Mouse (Mus musculus): ENCODE data around the gene Hoxb7. TPM values are rescaled to one million over a fixed set of nuclear protein-coding genes. Genes with fewer than 3 reads are reported as not detected.

Hoxb7 gene
- total and polyA plus RNA-seq, 2 experiments from 2014 or later = 0.20 TPM; not detected in 1

DNA sequence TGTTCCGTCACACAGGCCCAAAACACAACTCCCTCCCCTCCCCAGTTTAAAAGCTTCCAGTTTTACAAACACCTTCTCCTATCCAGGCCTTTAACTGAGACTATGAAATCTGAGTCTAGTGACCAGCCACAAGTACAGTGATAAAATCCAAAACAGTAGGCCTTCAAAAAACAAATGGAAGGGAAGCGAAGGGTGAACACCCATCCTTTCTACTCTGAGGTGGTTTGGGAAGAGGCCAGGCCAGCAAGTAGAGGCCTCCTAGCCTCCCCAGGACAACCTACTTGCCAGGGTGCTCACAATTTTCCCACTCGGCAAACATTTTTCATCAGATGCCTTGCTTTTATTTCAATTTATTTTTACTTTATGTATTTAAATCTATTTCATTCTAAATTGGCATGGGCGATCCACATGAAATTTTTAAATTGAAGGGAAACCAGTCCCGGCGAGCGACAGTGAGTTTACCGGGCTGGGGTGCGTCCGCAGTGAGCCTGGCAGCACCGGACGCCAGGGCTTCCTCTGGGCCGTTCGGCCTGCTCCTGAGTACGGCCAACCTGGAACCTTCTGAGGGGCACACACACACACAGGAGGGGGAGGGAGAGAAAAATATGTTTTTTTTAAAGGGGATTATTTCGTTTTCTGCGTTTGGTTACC is 4.4 kb downstream of the Hoxb7 start:
- Histone ChIP-seq H3K9ac (replicated peaks; ENCODE audit: low read depth, low read length) (no peak overlapping the region), H3K4me2 (ENCODE audit: low read depth, low read length) (no peak overlapping the region), H3K27ac (ENCODE audit: low read depth) (no peak overlapping the region), H3K4me3 (ENCODE audit: low read depth, low read length) (no peak overlapping the region), H3K4me1 (ENCODE audit: control insufficient read depth, insufficient read depth) (no peaks in the 10 kb centered on the region), H3K9me3 (replicated peaks; ENCODE audit: control insufficient read depth, low read length) (no peaks in the 10 kb centered on the region), H3K27me3 (ENCODE audit: control insufficient read depth, insufficient read depth, low read length) (peaks cover 100% of the 10 kb centered on the region), H3K36me3 (replicated peaks; ENCODE audit: control insufficient read depth, insufficient read depth, low read length) (no peaks in the 10 kb centered on the region)
- no peak for DNase-seq (ENCODE audit: low spot score)
- TF ChIP-seq CTCF (IDR thresholded peaks at IDR 0.05; ENCODE audit: low read depth) = no peak
- no peak for TF ChIP-seq EP300 (IDR thresholded peaks at IDR 0.05; ENCODE audit: low read depth)
- no peak for ATAC-seq (ENCODE audit: insufficient read depth, low read depth)
- 12% methylated on average over 17 of the region's 17 CpGs for WGBS

DNA sequence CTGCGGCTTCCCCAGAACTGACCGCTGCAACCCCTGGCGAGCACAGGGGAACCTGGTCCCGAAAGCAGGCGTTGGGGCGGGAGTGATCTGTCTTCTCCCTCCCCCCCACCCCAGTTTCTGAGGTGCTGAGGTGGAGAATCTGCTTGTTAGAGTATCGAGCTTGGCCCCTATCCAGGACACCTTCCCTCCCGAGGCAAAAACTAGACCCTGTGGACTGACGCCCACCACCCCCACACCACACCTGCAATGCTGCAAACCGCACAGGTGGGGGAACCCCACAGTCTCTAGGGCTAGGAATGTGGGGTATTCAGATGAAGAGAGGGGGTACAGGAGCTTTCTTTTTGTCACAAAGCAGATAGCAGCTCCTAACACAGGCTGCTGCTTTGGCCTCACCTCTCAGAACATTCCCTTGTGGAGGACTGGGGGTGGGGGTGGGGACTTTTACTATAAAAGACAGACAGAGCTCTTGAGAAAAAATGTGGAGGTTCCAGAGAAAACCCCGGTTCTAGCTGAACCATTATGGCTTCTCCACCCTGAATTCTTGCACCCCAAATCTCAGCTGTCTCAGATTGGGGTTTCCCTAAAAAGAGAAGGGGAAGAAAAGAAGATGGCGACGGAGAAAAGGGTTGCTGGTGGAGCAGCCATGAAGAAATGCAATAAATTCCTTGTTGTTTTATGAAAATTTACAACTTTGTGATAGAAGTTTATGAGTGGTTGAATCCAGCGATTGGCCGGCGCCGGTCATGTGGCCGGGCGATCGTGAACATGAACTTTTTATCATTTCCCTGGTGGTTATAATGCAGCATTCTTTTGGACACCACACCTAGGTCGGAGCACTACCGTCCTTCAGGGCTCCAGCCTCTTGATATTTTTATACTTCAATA is 5.5 kb downstream of the Hoxb7 start, which contains the start of gene Hoxb6:
Gene Hoxb6, plus strand, starts transcription at position 796 of the 884 bp plus-strand sequence.
- WGBS = 5% methylated on average over 22 of the region's 22 CpGs
- ATAC-seq (ENCODE audit: insufficient read depth, low read depth) (no peak), DNase-seq (ENCODE audit: low spot score) (no peak)
- Histone ChIP-seq H3K27me3 (ENCODE audit: control insufficient read depth, insufficient read depth, low read length) (peaks cover 100% of the 10 kb centered on the region), H3K27ac (ENCODE audit: low read depth) (no peak within 1 kb of the TSS), H3K9me3 (replicated peaks; ENCODE audit: control insufficient read depth, low read length) (no peaks in the 10 kb centered on the region), H3K36me3 (replicated peaks; ENCODE audit: control insufficient read depth, insufficient read depth, low read length) (no peaks in the 10 kb centered on the region), H3K4me1 (ENCODE audit: control insufficient read depth, insufficient read depth) (no peaks in the 10 kb centered on the region), H3K9ac (replicated peaks; ENCODE audit: low read depth, low read length) (no peak within 1 kb of the TSS), H3K4me3 (ENCODE audit: low read depth, low read length) (peak within 1 kb of the TSS; percentile 1; the same call in 1 of the 2 replicates), H3K4me2 (ENCODE audit: low read depth, low read length) (no peak within 1 kb of the TSS)
- TF ChIP-seq EP300 (IDR thresholded peaks at IDR 0.05; ENCODE audit: low read depth) = no peak
- TF ChIP-seq CTCF (IDR thresholded peaks at IDR 0.05; ENCODE audit: low read depth) = no peak

DNA sequence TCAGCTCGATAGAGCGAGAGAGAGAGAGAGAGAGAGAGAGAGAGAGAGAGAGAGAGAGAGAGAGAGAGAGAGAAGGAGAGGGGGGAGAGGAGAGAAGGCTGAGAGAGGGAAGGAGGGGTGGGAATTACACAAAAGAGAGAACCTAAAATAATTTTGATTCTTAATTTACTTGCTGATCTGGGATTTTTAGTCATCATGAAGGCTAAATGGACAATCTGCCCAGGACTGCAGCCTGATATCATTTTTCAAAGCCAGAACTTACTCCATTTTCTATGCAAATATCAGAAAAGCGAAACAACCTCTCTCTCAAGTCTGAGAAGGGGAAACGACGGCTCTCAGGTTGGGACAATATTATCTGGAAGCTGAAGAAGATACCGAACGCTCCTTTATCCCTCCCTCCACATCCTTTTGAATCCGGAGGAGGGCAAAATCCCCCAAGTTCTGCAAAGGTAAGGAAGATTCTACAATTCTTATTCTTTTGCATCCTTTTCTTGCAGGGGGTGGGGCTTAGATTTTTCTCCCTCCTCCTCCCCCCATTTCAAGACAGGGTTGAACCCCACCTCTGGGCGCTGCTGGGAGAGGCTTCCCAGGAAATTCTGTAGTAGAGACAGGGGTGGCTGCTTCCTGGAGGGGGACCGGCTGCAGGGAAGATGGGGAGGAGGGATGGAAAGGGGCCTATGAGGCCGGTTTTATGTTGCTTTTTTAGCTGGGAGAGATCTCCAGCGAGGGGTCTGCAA is 6.3 kb downstream of the Hoxb7 start:
- DNase-seq (ENCODE audit: low spot score) = no peak
- 3% methylated on average over 12 of the region's 12 CpGs for WGBS
- H3K36me3 ChIP-seq (replicated peaks; ENCODE audit: control insufficient read depth, insufficient read depth, low read length) = no peaks in the 10 kb centered on the region
- H3K27ac ChIP-seq (ENCODE audit: low read depth) = no peak overlapping the region
- ATAC-seq (ENCODE audit: insufficient read depth, low read depth) = no peak
- no peaks in the 10 kb centered on the region for H3K9me3 ChIP-seq (replicated peaks; ENCODE audit: control insufficient read depth, low read length)
- TF ChIP-seq EP300 (IDR thresholded peaks at IDR 0.05; ENCODE audit: low read depth) (no peak), CTCF (IDR thresholded peaks at IDR 0.05; ENCODE audit: low read depth) (no peak)
- H3K4me3 ChIP-seq (ENCODE audit: low read depth, low read length) = peak overlapping the region; percentile 1; the same call in 1 of the 2 replicates
- H3K4me1 ChIP-seq (ENCODE audit: control insufficient read depth, insufficient read depth) = no peaks in the 10 kb centered on the region
- H3K9ac ChIP-seq (replicated peaks; ENCODE audit: low read depth, low read length) = no peak overlapping the region
- H3K27me3 ChIP-seq (ENCODE audit: control insufficient read depth, insufficient read depth, low read length) = peaks cover 100% of the 10 kb centered on the region
- H3K4me2 ChIP-seq (ENCODE audit: low read depth, low read length) = no peak overlapping the region

DNA sequence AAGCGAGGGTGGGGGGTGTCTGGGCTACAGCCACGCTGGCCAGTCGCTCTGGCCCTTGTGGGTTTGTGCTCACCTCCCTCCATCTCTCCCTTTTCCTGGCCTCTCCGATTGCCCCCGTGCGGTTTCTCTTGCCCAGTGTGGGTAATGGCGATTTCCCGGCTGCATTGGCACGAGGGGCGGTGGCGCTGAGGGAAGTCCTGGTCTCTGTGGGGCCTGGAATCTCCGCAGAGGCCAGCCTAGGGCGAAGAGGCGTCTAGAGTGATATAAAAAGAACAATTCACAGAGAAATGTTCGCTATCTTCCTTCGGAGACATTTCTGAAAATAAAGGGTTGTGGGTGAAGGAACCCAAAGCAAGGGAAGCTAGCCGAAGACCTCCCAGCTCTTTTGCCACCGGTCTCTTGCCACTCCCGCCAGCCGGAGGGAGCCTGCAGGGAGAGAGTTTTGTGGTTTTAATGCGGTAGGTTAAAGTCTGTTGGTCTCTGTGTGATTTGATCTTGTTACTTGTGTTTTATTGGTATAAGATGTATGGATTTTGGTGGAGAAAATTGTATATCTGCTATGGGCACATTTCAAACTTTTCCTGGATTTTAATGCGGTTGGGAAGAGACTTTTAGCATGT is 7.0 kb downstream of the Hoxb7 start:
- DNase-seq (ENCODE audit: low spot score) (no peak), ATAC-seq (ENCODE audit: insufficient read depth, low read depth) (no peak)
- Histone ChIP-seq H3K9me3 (replicated peaks; ENCODE audit: control insufficient read depth, low read length) (no peaks in the 10 kb centered on the region), H3K36me3 (replicated peaks; ENCODE audit: control insufficient read depth, insufficient read depth, low read length) (no peaks in the 10 kb centered on the region), H3K27me3 (ENCODE audit: control insufficient read depth, insufficient read depth, low read length) (peaks cover 100% of the 10 kb centered on the region), H3K4me3 (ENCODE audit: low read depth, low read length) (peak overlapping the region; percentile 1; the same call in 1 of the 2 replicates), H3K4me2 (ENCODE audit: low read depth, low read length) (no peak overlapping the region), H3K9ac (replicated peaks; ENCODE audit: low read depth, low read length) (no peak overlapping the region), H3K4me1 (ENCODE audit: control insufficient read depth, insufficient read depth) (no peaks in the 10 kb centered on the region), H3K27ac (ENCODE audit: low read depth) (no peak overlapping the region)
- WGBS = 2% methylated on average over 22 of the region's 22 CpGs
- TF ChIP-seq CTCF (IDR thresholded peaks at IDR 0.05; ENCODE audit: low read depth) = no peak
- no peak for TF ChIP-seq EP300 (IDR thresholded peaks at IDR 0.05; ENCODE audit: low read depth)
